Mouse (Mus musculus): ENCODE results near the gene Pnma1. TPM values are rescaled to one million over a fixed set of nuclear protein-coding genes. Genes with fewer than 3 reads are reported as not detected.

The Pnma1 gene
- polyA plus RNA-seq, 1 experiment = 3.0 TPM

GRCm38 (mm10) chr12:84100071-84100470, 48.2 kb downstream of the Pnma1 start:
- Histone ChIP-seq H3K4me3 (ENCODE audit: insufficient read depth, low read length) (no peak overlapping the region; the same call in 1 of the 2 replicates), H3K4me1 (ENCODE audit: control insufficient read depth, insufficient read depth, low read length) (no peaks in the 10 kb centered on the region), H3K27ac (ENCODE audit: insufficient read depth, low read length) (no peak overlapping the region)
- TF ChIP-seq POLR2A (IDR thresholded peaks at IDR 0.05; ENCODE audit: extremely low read depth, insufficient read depth, low read length) = no peak
- TF ChIP-seq CTCF (IDR thresholded peaks at IDR 0.05; ENCODE audit: extremely low read depth, insufficient read depth, low read length) = no peak

- TF ChIP-seq POLR2A (IDR thresholded peaks at IDR 0.05; ENCODE audit: extremely low read depth, insufficient read depth, low read length) (no peak), CTCF (IDR thresholded peaks at IDR 0.05; ENCODE audit: extremely low read depth, insufficient read depth, low read length) (no peak)
- H3K4me3 ChIP-seq (ENCODE audit: insufficient read depth, low read length) = no peak overlapping the region
- no peaks in the 10 kb centered on the region for H3K4me1 ChIP-seq (ENCODE audit: control insufficient read depth, insufficient read depth, low read length)
- H3K27ac ChIP-seq (ENCODE audit: insufficient read depth, low read length) = no peak overlapping the region
Measured at GRCm38 (mm10) chr12:84099605-84100004, 48.7 kb downstream of the Pnma1 start.

Other genes with a start within 250 kb of the Pnma1 start
- gene Numb, start 226.6 kb downstream of the Pnma1 start, polyA plus RNA-seq (2012; rRNA removed) = 69.6 and 74.6 TPM in 2 replicates
- 11.5 and 11.8 TPM in 2 replicates for gene Riox1, start 197.9 kb downstream of the Pnma1 start, polyA plus RNA-seq (2012; rRNA removed)
- gene Heatr4, start 163.6 kb downstream of the Pnma1 start, polyA plus RNA-seq (2012; rRNA removed) = 0.02 and 0.04 TPM in 2 replicates
- gene Acot2, start 160.6 kb downstream of the Pnma1 start, polyA plus RNA-seq (2012; rRNA removed) = 7.3 and 8.0 TPM in 2 replicates
- 15.5 and 16.4 TPM in 2 replicates for gene Acot1, start 139.0 kb downstream of the Pnma1 start, polyA plus RNA-seq (2012; rRNA removed)
- 1.5 and 1.9 TPM in 2 replicates for gene Acot4, start 110.1 kb downstream of the Pnma1 start, polyA plus RNA-seq (2012; rRNA removed)
- not detected in 2 replicates for gene Gm49366, start 109.6 kb downstream of the Pnma1 start, polyA plus RNA-seq (2012; rRNA removed)
- 1.3 and 1.9 TPM in 2 replicates for gene Acot3, start 96.3 kb downstream of the Pnma1 start, polyA plus RNA-seq (2012; rRNA removed)
- gene Acot5, start 79.2 kb downstream of the Pnma1 start, polyA plus RNA-seq (2012; rRNA removed) = 4.1 and 4.2 TPM in 2 replicates
- 5.0 TPM in 2 replicates for gene Acot6, start 47.8 kb downstream of the Pnma1 start, polyA plus RNA-seq (2012; rRNA removed)
- gene Dnal1, start 34.1 kb downstream of the Pnma1 start, polyA plus RNA-seq (2012; rRNA removed) = 46.6 and 48.0 TPM in 2 replicates
- gene Elmsan1, start 70.4 kb upstream of the Pnma1 start, polyA plus RNA-seq (2012; rRNA removed) = 6.9 and 7.3 TPM in 2 replicates
- gene Ptgr2, start 136.7 kb upstream of the Pnma1 start, polyA plus RNA-seq (2012; rRNA removed) = 30.3 and 31.0 TPM in 2 replicates
- 36.0 and 36.4 TPM in 2 replicates for gene Zfp410, start 168.4 kb upstream of the Pnma1 start, polyA plus RNA-seq (2012; rRNA removed)
- 31.7 and 33.2 TPM in 2 replicates for gene Coq6, start 213.2 kb upstream of the Pnma1 start, polyA plus RNA-seq (2012; rRNA removed)
- 14.6 and 15.6 TPM in 2 replicates for gene Fam161b, start 213.3 kb upstream of the Pnma1 start, polyA plus RNA-seq (2012; rRNA removed)

Measured in cortical plate, adult 2 months (tissue).